Mouse (Mus musculus) heart, adult 2 months (tissue): ENCODE measurements around the gene P2ry12.

Experiments
- CTCF ChIP-seq: fragments of 200-600 bp; IDR thresholded peaks from 2 replicates; pipeline ENCODE4 v1.8.1; 2022; ENCODE audit warnings: antibody characterized with exemption, mild to moderate bottlenecking, moderate library complexity
- EP300 ChIP-seq: fragments of 200-500 bp; IDR thresholded peaks from 2 replicates; pipeline ENCODE4 v1.6.1; 2011; ENCODE audit warnings: low read depth, low read length, control low read depth; ENCODE audit not compliant: insufficient read depth
- POLR2A ChIP-seq: fragments of 200-500 bp; IDR thresholded peaks from 2 replicates; pipeline ENCODE4 v1.6.1; 2011; ENCODE audit warnings: mild to moderate bottlenecking, low read depth, low read length, control low read depth; ENCODE audit not compliant: insufficient read depth

GRCm38 (mm10) chr3:59212404-59212803 lies 50.3 kb downstream of the P2ry12 start:
- TF ChIP-seq CTCF (no peak), EP300 (no peak), POLR2A (no peak)
